Mouse (Mus musculus) hindbrain, embryonic 13.5 days (tissue): ENCODE data around the gene AC161166.1. TPM values are rescaled to one million over a fixed set of nuclear protein-coding genes. Genes with fewer than 3 reads are reported as not detected.
"Not testable (repeated sequence)": the region's sequence is repeated elsewhere in the genome, so short reads cannot be mapped to it uniquely, and the experiment has no call there.

ENCODE experiments used
- ATAC-seq: fragments of 200-750 bp; cut with Nextera tagmentation; 2 replicates; pipeline ENCODE4 v1.8.0; 2017; ENCODE audit warnings: moderate TSS enrichment; ENCODE audit not compliant: low FRiP score
- H3K27ac ChIP-seq: fragments of 300-500 bp; sonication (generic); 2 replicates; pipeline ENCODE4 v1.5.1; 2015; ENCODE audit warnings: inconsistent platforms, mild to moderate bottlenecking, moderate library complexity
- H3K27me3 ChIP-seq: fragments of 300-500 bp; sonication (generic); 2 replicates; pipeline ENCODE4 v1.6.1; 2015; ENCODE audit warnings: mild to moderate bottlenecking, inconsistent platforms
- H3K36me3 ChIP-seq: fragments of 300-500 bp; sonication (generic); 2 replicates; pipeline ENCODE4 v1.6.1; 2015; ENCODE audit warnings: mild to moderate bottlenecking, inconsistent platforms
- H3K4me1 ChIP-seq: fragments of 300-500 bp; sonication (generic); replicated peaks from 2 replicates; pipeline ENCODE4 v1.6.1; 2015; ENCODE audit warnings: inconsistent platforms
- H3K4me2 ChIP-seq: fragments of 300-500 bp; sonication (generic); 2 replicates; pipeline ENCODE4 v1.6.1; 2015; ENCODE audit warnings: inconsistent platforms, mild to moderate bottlenecking, moderate library complexity
- H3K4me3 ChIP-seq: fragments of 300-500 bp; sonication (generic); 2 replicates; pipeline ENCODE4 v1.5.1; 2015; ENCODE audit warnings: mild to moderate bottlenecking, inconsistent platforms
- H3K9ac ChIP-seq: fragments of 300-500 bp; sonication (generic); 2 replicates; pipeline ENCODE4 v1.6.1; 2015; ENCODE audit warnings: mild to moderate bottlenecking, inconsistent platforms
- H3K9me3 ChIP-seq: fragments of 300-500 bp; sonication (generic); 2 replicates; pipeline ENCODE4 v1.6.1; 2016; ENCODE audit warnings: inconsistent platforms
- WGBS: fragments of 180-500 bp; shearing (Covaris S2); methylation state at CpG from one replicate; pipeline ENCODE4 v1.1.7; 2015; 5-methylcytosine and 5-hydroxymethylcytosine counted together
- polyA plus RNA-seq: library from polyadenylated mRNA; unstranded; fragments of >200 nt; fragmentation: Nextera tagmentation; extraction: Ambion mirVana; gene quantifications from 2 replicates; pipeline ENCODE4 v1.2.1, GENCODE M21; 2015

AC161166.1 gene
- polyA plus RNA-seq, 1 experiment from 2014 or later: 1.6 TPM

DNA sequence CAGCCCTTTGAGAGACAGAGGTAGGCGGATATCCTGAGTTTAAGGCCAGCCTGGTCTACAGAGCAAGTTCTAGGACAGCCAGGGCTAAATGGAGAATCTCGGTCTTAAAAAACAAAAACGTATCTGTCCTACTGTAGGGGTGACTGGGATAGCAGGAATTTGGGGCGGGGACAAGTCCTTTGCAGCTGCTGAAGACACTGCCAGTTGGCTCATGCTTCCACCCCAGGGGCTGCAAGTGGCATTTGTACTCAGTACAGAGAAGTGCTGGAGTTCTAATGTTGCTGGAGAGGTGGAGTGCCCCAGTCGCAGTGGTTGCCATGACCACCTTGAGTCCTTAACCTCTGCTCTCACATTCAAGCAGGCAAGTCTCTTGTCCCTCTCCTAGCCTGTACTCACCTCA is 10.6 kb upstream of the AC161166.1 start:
- H3K9ac ChIP-seq: no peak overlapping the region
- ATAC-seq: no peak
- H3K4me1 ChIP-seq: no peaks in the 10 kb centered on the region; the same call in 1 of the 2 replicates
- WGBS: 70% methylated on average over 5 of the region's 5 CpGs
- H3K4me3 ChIP-seq: no peak overlapping the region
- no peak overlapping the region for H3K27ac ChIP-seq
- no peaks in the 10 kb centered on the region for H3K9me3 ChIP-seq
- H3K36me3 ChIP-seq: peaks cover 19% of the 10 kb centered on the region
- no peak overlapping the region for H3K4me2 ChIP-seq
- peaks cover 6% of the 10 kb centered on the region; the same call in 1 of the 2 replicates for H3K27me3 ChIP-seq

DNA sequence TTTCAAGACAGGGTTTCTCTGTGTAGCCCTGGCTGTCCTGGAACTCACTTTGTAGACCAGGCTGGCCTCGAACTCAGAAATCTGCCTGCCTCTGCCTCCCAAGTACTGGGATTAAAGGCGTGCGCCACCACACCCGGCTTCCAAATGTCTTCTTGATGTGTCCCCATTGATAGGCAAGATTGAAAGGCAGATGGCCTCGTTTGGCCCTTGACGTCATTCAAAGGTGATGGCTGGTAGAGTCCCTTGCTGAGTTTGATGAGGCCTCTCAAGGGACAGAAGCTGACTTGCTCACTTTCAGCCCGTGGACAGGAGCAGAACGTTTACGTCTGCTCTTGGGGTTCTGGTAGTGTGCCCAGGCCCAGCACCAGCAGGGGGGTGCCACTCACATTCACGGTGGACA is 7.8 kb upstream of the AC161166.1 start:
- 85% methylated on average over 10 of the region's 10 CpGs for WGBS
- not testable (repeated sequence) for H3K27ac ChIP-seq, H3K4me2 ChIP-seq, ATAC-seq, H3K9ac ChIP-seq, H3K4me3 ChIP-seq, H3K4me1 ChIP-seq, H3K9me3 ChIP-seq, H3K27me3 ChIP-seq
- peaks cover 39% of the 10 kb centered on the region for H3K36me3 ChIP-seq

DNA sequence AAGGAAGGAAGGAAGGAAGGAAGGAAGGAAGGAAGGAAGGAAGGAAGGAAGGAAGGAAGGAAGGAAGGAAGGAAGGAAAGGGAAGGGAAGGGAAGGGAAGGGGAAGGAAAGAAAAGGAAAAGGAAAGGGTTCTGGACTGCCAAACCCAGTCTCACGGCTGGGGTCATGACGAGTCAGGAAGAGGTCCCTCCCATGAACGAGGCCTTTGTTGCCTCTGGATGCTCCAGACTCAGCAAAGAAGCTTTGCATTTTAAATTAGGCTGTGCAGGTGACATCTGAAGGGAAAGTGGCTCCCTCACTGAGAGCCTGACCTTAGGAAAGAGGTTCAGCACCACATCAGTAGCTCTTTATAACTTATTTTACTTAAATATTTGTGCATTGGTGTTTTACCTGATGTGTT is 6.9 kb upstream of the AC161166.1 start:
- no peaks in the 10 kb centered on the region for H3K9me3 ChIP-seq
- ATAC-seq: no peak
- no peak overlapping the region for H3K27ac ChIP-seq
- no peak overlapping the region for H3K4me2 ChIP-seq
- peaks cover 4% of the 10 kb centered on the region; the same call in 1 of the 2 replicates for H3K4me1 ChIP-seq
- peaks cover 6% of the 10 kb centered on the region; the same call in 1 of the 2 replicates for H3K27me3 ChIP-seq
- no peak overlapping the region for H3K4me3 ChIP-seq
- no peak overlapping the region for H3K9ac ChIP-seq
- WGBS: 40% methylated on average over 3 of the region's 3 CpGs
- peaks cover 48% of the 10 kb centered on the region for H3K36me3 ChIP-seq

DNA sequence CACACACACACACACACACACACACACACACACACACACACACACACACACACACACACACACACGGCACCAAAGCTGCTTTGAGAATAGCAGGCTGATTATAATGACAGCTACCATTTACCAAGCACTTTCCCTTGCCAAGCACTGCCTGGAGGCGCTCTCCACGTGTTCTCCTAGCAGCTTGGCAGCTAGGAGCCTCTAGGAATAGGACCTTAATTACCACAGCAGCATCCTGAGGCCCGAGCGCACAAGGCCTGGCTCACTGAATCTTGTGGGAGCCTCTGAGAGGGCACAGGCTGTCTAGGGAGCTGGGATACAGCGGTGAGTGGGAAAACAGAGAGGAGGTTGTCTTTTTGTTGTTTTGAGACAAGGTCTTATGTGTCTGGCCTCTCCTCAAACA is 5.4 kb upstream of the AC161166.1 start:
- H3K27me3 ChIP-seq: no peaks in the 10 kb centered on the region
- no peak overlapping the region for H3K4me2 ChIP-seq
- no peak for ATAC-seq
- H3K36me3 ChIP-seq: peaks cover 62% of the 10 kb centered on the region
- peaks cover 7% of the 10 kb centered on the region; the same call in 1 of the 2 replicates for H3K4me1 ChIP-seq
- H3K9me3 ChIP-seq: no peaks in the 10 kb centered on the region
- H3K9ac ChIP-seq: peak overlapping the region; percentile 51; the same call in 1 of the 2 replicates
- H3K27ac ChIP-seq: peak overlapping the region; percentile 72
- no peak overlapping the region for H3K4me3 ChIP-seq
- 43% methylated on average over 6 of the region's 6 CpGs for WGBS

DNA sequence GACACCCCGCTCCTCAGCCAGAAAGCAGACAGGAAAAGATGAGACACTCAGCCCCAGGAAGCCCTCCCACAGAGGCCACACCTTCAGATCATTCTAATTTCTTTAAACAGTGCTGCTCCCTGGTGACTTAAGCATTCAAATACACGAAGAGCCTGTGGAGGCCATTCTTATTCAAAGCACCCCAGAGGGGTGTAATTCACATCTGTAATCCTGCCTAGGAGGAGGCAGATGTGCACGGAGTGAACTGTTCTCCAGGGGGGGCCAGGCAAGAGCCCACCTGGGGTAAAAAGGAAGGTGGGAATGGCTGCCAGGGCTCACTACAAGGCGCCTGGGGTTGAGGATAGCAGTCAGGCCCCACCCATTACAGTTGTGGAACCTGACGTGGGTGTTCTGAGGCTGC is 4.8 kb upstream of the AC161166.1 start:
- Histone ChIP-seq H3K9ac (no peak overlapping the region), H3K4me2 (no peak overlapping the region), H3K4me3 (no peak overlapping the region), H3K36me3 (peaks cover 68% of the 10 kb centered on the region), H3K27me3 (no peaks in the 10 kb centered on the region), H3K4me1 (peaks cover 12% of the 10 kb centered on the region), H3K27ac (0 out of 2 replicates have a peak overlapping the region, but pooled peaks have one; percentile 44), H3K9me3 (no peaks in the 10 kb centered on the region)
- 41% methylated on average over 5 of the region's 5 CpGs for WGBS
- ATAC-seq: no peak

DNA sequence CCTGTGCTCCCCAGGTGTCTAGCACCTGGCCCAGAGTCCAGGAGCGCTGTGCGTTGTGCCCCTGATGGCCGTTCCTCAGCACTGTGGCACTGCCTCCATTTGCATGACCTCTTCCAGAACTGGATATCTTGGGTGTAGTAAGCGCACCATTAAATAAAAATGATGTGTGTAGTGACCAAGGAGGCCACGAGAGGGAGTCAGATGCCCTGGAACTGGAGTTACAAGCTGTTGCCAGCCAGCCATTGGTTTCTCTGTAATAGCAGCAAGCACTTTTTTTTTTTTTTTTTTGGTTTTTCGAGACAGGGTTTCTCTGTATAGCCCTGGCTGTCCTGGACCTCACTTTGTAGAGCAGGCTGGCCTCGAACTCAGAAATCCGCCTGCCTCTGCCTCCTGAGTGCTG is 4.1 kb upstream of the AC161166.1 start:
- not testable (repeated sequence) for H3K27ac ChIP-seq, H3K9me3 ChIP-seq, ATAC-seq, H3K27me3 ChIP-seq, H3K4me3 ChIP-seq, H3K4me2 ChIP-seq, H3K9ac ChIP-seq
- H3K36me3 ChIP-seq: peaks cover 73% of the 10 kb centered on the region
- 65% methylated on average over 8 of the region's 8 CpGs for WGBS
- H3K4me1 ChIP-seq: peaks cover 19% of the 10 kb centered on the region

DNA sequence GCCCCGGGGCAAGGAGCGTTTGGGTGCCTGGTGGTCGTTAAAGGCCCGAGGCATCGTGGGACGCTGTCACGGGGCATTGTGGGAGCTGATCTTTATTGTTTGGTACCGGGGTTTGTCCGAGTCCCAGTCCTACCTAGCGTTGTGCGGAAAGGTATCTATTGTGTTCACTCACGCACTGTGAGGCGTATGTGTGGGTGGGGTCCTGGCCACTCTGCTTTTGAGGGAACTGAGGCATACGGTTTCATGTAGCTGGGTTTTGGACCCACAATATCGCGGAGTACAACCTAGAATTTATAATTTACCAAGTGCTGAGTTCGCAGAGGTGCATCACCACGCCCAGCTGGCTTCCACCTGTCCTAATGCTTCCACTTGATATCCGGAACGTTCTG is 4.5 kb downstream of the AC161166.1 start:
- 2% methylated on average over 20 of the region's 20 CpGs for WGBS
- Histone ChIP-seq H3K4me3 (peak overlapping the region; percentile 61), H3K27ac (peak overlapping the region; percentile 100), H3K4me1 (peaks cover 75% of the 10 kb centered on the region), H3K36me3 (peaks cover 33% of the 10 kb centered on the region), H3K27me3 (no peaks in the 10 kb centered on the region), H3K9ac (peak overlapping the region; percentile 90), H3K4me2 (peak overlapping the region; percentile 69), H3K9me3 (no peaks in the 10 kb centered on the region)
- peak; percentile 8; the same call in 1 of the 2 replicates for ATAC-seq

DNA sequence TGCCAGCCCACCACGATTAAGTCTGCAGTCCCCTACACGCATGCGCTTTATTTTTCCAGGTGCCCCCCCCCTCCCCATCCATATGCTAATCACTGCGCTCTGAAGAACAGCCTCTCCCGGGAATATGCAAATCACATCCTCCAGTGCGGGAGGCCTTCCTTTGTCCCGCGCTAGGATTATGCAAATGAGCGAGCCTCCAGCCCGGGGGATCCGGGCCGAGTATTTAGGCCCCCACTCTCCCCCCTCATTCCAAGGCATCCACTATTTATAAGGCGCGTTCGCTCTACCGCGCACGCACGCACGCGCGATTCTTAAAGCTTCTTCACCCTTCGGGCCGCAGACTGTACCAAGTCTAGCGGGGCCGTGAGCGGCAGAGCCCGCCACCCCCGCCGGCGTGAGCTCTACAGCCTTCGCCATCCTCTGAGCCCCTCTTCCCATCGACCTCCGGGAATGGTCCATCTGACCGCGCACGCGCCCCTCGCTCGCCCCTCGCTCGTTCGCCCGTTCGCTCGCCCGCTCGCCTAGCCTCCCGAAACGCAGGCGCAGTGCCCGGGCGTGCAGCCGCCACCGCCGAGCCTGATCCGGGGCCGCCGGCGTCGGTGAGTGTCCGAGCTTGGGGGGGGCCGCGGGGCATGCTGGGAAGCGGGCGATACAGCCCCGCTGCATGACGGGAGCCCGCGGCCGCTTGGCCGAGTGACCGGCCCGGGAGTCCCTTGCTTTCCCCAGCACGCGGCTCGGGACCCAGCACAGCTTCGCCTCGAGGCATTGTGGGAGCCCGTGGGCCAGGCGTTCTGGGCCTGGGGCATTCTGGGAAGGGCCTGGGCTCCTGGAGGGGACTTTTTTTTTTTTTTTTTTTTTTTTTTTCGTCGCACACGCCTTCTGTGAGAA is 5.2 kb downstream of the AC161166.1 start, which contains the start of gene Zfp428:
Gene Zfp428, plus strand, starts transcription at position 169 of the 888 bp plus-strand sequence.
- Histone ChIP-seq H3K27me3 (no peaks in the 10 kb centered on the region), H3K27ac (peak within 1 kb of the TSS; percentile 100), H3K4me1 (peaks cover 70% of the 10 kb centered on the region), H3K36me3 (peaks cover 33% of the 10 kb centered on the region), H3K9me3 (no peaks in the 10 kb centered on the region), H3K4me2 (peak within 1 kb of the TSS; percentile 69), H3K9ac (peak within 1 kb of the TSS; percentile 90), H3K4me3 (peak within 1 kb of the TSS; percentile 61)
- under 1% methylated on average over 84 of the region's 84 CpGs for WGBS
- peak; percentile 92 for ATAC-seq

DNA sequence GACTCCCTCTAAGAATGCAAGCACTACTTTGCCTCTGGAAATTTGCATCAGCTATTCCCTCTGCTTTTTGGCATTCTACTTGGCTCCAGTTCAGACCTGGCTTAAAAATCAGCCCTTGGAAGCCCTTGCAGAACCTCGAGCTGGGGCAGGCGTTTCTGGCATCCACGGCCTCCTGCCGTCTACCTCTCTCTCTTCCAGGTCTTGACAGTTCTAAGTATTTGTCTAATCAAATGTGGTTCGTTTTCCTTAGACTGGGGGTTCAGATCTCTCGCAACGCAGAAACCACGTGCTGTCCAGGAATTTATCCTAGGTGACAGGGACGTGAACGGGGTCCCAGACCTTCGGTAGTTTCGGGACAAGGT is 5.8 kb downstream of the AC161166.1 start:
- H3K9ac ChIP-seq: peak overlapping the region; percentile 90
- 0% methylated on average over 12 of the region's 12 CpGs for WGBS
- peaks cover 64% of the 10 kb centered on the region for H3K4me1 ChIP-seq
- H3K4me3 ChIP-seq: peak overlapping the region; percentile 61
- peaks cover 33% of the 10 kb centered on the region for H3K36me3 ChIP-seq
- H3K4me2 ChIP-seq: peak overlapping the region; percentile 69
- no peaks in the 10 kb centered on the region for H3K27me3 ChIP-seq
- no peak for ATAC-seq
- H3K9me3 ChIP-seq: no peaks in the 10 kb centered on the region
- peak overlapping the region; percentile 100 for H3K27ac ChIP-seq

DNA sequence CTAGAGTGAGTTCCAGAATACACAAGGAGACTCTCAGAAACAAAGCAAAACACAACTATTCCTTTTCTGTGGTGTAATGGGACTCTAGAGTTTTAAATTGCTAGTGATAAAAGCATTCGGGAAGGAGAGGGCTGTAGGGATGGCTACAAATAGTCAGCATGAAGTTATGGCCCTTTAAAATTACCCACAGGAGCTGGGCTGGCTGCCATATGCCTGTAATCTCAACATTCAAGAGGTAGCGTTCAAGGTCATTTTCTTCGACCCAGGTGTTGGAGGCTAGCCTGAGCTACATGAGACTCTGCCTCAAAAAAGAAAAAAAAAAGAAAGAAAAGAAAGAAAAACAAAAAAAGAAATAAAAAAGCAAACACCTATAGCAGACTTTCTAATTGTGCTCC is 6.2 kb downstream of the AC161166.1 start:
- no peak for ATAC-seq
- Histone ChIP-seq H3K27me3 (no peaks in the 10 kb centered on the region), H3K9ac (peak overlapping the region; percentile 90), H3K27ac (peak overlapping the region; percentile 100), H3K9me3 (no peaks in the 10 kb centered on the region), H3K4me3 (peak overlapping the region; percentile 61), H3K4me2 (peak overlapping the region; percentile 69), H3K36me3 (peaks cover 33% of the 10 kb centered on the region), H3K4me1 (peaks cover 60% of the 10 kb centered on the region)
- WGBS: 12% methylated on average over 3 of the region's 3 CpGs

DNA sequence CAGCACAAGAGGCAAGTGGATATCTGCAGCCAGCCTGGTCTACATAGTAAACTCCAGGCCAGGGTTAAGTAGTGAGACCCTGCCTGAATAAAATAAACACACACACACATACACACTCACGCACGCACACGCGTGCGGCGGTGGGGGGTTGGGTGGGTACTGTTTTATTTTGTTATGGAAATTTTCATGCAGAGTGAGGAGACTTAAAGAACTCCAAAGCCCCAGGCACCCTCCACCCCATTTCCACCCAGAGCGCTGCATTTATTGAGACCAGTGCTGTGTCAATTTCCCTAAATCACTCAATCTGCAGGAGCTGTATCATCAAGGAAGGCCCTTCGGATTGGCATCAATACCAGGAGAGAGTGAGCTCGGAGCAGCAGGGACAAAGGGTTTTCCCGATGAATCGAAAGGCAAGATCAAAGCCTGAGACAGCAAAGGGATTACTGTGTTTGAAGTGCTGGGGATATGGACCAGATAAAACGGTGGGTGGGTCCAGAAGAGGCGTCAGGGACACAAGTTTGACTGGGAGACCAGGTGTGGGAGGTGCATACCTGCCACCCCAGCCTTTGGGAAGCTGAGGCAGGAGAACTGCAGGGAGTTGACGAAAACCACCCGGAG is 6.7 kb downstream of the AC161166.1 start:
- H3K9me3 ChIP-seq: no peaks in the 10 kb centered on the region
- peaks cover 33% of the 10 kb centered on the region for H3K36me3 ChIP-seq
- peak overlapping the region; percentile 100 for H3K27ac ChIP-seq
- peaks cover 56% of the 10 kb centered on the region for H3K4me1 ChIP-seq
- peak overlapping the region; percentile 69 for H3K4me2 ChIP-seq
- H3K27me3 ChIP-seq: no peaks in the 10 kb centered on the region
- 11% methylated on average over 15 of the region's 15 CpGs for WGBS
- peak overlapping the region; percentile 90 for H3K9ac ChIP-seq
- no peak for ATAC-seq
- peak overlapping the region; percentile 61 for H3K4me3 ChIP-seq

DNA sequence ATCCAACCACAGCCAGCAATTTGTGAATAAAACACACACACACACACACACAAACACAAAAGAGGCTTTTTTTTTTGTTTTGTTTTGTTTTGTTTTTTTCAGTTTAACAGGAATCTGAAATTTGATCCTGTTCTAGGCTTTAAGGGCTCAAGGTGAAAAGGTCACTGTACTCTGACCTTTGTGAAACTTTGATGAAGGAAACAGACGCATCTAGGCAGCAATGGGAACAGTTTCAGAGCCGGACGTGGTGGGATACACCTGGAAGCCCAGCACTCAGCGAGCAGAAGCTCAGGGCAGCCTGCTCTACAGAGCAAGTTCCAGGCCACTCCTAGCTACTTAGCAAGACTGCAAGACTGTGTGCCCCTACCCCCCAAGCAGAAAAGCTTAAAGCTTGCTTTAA is 7.4 kb downstream of the AC161166.1 start:
- Histone ChIP-seq H3K9me3 (no peaks in the 10 kb centered on the region), H3K4me2 (no peak overlapping the region; the same call in 1 of the 2 replicates), H3K9ac (peak overlapping the region; percentile 51; the same call in 1 of the 2 replicates), H3K4me1 (peaks cover 54% of the 10 kb centered on the region), H3K36me3 (peaks cover 39% of the 10 kb centered on the region), H3K27ac (peak overlapping the region; percentile 100), H3K27me3 (no peaks in the 10 kb centered on the region), H3K4me3 (no peak overlapping the region)
- 16% methylated on average over 4 of the region's 4 CpGs for WGBS
- no peak for ATAC-seq
